Mouse (Mus musculus) C2C12 (cell line): Measurements from ENCODE around the gene Garnl3.

ENCODE experiments used
- CEBPB ChIP-seq: IDR thresholded peaks from one replicate; pipeline ENCODE4 v1.6.1; 2011; ENCODE audit warnings: low read depth, mild to moderate bottlenecking, control low read depth, moderate library complexity
- CTCF ChIP-seq: IDR thresholded peaks from one replicate; pipeline ENCODE4 v1.5.1; 2011; ENCODE audit not compliant: control insufficient read depth, insufficient read depth, insufficient read length
- USF1 ChIP-seq: IDR thresholded peaks from one replicate; pipeline ENCODE4 v1.6.1; 2011; ENCODE audit warnings: low read depth, mild to moderate bottlenecking, control low read depth, moderate library complexity

GRCm38 (mm10) chr2:33137244-33137643, 5.8 kb upstream of the Garnl3 start:
- TF ChIP-seq USF1: no peak
- TF ChIP-seq CTCF: no peak
- no peak for TF ChIP-seq CEBPB
